Mouse (Mus musculus) CD4-positive helper T cell, adult 2 months (primary cell): Measurements from ENCODE around the gene Slc17a7.
"Not testable (repeated sequence)": the region's sequence is repeated elsewhere in the genome, so short reads cannot be mapped to it uniquely, and the experiment has no call there.

Experiments
- DNase-seq: peaks from one replicate; pipeline ENCODE4 v3.0.0-alpha.2; 2012; ENCODE audit warnings: low read depth, missing footprints, low spot score

Slc17a7 gene

DNA sequence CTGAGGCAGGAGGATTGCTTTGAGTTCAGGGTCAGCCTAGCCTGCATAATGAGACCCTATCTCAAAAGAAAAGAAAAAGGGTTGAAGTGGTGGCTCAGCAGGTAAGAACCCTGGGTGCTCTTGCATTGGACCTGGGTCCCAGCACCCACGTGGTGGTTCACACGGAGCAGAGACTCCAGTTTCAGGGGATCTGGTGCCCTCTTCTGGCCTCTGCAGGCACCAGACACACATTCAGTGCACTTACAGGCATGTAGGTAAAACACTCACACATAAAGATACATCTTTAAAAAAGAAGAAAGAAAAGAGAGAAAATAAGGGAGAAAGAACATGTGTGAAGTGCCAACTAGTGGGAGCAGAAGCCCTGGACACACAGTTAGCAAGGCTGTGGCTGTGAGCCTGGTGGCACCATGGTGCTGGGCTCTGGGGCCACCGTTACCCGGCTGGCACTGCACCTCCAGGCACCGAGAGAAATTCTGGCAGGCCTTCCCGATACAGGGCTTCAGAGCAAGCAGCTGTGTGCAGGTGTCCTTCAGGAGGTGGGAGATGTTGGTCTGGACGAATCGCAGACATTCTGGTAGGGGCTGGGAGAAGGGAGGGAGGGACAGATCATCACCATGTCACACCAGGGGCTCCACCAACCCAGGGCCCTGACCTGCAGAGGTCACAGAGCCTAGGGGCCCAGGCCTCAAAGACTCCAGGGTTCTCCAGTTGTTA, 30.1 kb upstream of the Slc17a7 start:
- DNase-seq: no peak

DNA sequence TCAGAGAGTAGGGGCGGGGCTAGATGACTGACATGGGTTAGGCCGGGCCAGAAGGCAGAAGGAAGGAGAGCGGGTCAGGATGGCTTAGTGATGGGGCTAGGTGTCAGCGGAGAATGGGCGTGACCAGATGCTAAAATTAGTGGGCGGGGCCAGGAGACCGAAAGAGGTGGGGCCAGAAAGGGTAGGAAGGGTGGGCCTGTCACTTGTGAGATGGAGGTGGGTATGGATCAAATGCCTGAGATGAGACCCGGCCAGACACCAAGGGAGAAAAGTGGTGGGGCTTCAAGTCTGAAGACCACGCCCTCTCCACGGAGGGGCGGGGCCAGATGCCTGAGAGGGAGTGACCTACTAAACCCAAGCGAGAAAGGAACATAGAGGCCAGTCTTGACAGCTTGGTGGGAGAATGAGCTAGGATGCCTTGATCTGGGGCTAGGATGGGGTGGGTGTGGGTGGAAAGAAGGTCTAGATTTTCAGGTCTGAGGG, 29.2 kb upstream of the Slc17a7 start:
- DNase-seq: peak; percentile 82

DNA sequence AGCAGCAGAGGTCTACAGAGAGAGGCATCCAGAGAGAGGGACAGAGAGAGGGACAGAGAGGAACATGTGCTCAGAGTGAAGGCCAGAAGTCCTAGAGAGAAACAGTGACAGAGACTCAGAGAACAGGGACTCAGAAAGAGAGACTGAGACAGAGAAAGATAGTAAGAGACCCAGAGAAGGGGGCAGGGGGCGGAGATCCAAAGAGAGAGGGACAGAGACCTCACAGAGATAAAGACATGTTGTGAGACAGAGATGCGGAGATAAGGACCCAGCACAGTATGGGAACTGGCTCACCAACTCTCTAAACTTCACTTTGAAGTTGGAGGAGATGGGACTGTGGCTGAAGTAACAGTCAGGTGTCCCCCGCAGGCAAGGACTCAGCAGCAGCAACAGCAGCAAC, 28.4 kb upstream of the Slc17a7 start:
- DNase-seq: peak; percentile 59

DNA sequence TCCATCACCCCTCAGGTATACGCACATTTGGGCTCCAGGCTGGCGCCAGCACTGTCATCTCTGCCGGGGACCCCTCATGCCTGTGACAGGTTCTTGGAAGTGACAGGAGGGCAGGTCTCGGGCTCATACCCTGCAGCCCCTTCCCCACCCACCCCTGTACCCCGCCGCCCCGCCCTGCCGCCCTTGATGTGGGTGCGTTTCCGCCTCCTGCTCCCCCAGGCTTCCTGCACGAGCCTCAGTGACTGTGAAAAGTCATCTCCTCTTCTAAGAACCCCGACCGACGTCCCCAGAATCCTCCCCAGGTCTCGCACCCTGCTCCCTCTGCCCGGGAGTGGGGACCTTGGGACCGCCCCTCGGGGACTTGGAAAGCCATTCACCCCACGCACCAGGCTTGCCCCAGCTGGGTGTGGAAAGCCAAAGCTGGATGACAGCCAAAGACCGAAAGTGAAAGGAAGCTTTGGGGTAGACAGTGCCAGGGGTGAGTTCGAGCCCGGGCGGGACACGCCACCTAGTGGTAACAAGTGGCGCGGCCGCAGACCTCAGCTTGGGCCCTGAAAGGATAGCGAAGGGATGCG, 27.7 kb upstream of the Slc17a7 start, which contains the start of the genes Gm45713 and Flt3l:
TSS of gene Gm45713 (minus strand) at position 239 of the 575 bp plus-strand sequence.
TSS of gene Flt3l (minus strand) at position 440 of the 575 bp plus-strand sequence.
- DNase-seq: peak; percentile 95

DNA sequence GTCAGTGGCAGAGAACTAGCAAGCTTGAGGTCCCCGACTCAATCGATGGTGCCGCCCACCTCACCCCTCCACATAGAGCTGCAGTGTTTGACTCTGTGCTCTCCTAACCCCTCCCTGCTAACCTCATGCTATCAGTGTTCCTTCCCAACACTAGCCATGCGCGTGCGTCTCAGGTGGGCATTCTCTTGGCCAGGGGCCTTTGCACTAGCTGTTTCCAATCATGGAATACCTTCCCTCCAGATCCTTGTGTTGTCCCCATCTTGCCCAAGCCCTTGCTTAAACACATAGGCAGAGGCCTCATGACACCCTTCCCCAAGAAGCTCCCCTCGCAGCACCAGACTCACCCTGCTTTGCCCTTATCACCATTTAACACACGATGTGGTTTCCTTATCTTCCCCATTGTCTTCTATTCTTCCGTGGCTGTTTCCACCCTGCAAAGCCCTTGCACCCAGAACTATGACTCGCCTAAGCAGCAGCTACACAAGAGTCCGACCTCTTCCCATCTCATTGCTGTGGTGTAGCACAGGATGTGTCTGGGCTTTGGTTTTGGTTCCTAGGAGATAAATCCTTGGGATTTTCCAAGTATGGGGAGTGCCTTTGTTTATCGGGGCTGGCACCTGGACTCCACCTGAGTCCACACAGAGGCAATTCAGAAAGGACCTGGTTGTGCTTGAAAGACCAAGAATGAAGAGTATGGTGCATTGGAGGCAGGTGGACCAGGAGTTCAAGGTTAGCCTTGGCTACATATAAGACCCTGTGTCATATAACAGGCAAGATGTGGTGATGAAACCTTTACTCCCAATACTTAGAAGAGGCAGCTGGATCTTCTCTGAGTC, 26.4 kb upstream of the Slc17a7 start:
- DNase-seq: peak; percentile 73

DNA sequence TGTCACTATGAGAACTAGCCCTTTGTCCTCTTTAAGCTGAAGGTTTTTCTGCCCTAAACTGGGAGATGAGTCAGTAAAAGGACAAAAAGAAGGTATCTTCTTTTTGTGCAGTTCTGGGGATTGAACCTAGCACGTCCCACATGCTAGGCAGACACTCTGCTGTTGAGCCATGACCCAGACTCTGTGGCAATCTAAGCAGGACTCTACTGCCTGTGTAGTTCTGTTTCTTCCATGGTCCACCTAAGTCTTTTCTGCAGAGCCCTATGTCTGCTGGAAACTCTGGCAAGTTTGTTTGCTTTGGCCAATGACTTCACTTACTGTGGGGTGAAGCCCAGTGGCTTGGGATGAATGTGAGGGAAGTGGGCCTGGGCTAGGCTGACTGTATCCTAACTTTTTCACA, 25.3 kb upstream of the Slc17a7 start:
- DNase-seq: no peak

DNA sequence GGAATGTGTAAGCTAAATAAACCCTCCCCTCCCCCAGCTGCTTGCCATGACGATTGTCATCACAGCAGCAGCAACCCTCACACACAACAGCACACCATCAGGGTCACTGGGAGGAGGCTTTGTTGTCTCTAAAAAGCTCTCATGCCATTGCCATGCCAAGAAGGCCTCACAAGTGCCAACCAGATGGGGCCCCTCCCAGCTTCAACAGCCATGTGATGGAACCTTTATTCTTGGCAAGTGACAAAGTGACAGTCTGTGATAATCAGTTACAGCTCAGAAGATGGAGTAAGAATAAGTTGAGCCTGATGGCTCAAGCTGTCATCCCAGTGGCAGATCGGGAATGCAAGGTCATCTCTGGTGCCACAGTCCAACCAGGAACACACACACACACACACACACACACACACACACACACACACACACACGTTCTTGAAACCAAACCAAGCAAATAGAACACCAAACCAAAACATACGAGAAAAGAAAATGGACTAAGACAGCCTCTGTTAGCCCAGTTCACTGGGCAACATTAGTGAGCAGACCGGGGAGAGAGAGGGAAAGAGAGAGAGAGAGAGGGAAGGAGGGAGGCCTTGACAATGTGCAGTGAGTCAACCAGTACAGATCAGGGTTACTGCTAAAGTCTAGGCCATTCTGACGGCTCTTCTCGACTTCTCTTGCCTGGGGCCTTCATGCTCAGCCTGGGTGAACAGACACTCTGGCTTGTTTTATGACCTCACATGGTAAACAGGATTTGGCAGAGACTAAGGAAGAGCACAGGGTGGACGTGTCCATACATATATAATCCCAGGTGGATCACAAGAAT, 23.6 kb upstream of the Slc17a7 start:
- no peak for DNase-seq

DNA sequence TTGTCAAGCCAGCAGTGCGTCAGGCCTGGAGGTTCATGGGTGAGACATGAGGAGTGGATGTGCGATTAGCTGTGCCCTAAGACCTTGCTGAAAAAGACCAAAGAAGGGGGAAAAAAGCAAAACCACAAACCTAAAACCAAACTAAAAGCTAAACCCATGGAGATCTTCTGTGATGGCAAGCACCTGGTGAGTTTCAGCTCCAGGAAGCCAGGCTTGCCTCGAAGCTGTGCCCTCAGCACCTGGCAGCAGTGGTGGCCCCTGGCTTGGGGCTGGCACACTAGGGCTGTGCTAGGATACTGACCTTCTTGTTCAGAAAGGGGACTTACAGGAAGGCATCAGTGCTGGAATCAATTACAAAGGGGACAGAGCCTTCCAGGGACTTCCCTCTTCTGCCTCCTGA, 22.4 kb upstream of the Slc17a7 start:
- no peak for DNase-seq

DNA sequence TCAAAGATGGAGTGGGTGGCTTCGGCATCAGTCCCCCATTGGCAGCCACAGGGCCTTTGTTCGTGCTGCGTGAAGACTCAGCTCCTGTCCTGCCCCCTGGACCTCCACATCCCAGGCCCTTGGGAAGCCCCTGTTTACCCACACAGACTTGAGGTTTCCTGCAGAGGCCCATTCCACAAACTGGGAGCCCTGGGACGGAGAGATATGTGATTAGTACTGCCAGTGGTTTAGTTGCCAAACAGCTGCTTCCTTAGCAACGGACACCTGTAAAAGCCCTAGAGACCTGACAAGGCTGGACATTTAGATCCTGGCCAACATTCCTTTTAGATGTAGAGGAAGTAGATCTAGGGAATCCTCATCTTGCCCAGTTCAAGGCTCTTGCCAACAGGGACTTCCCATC, 21.8 kb upstream of the Slc17a7 start:
- DNase-seq: no peak

DNA sequence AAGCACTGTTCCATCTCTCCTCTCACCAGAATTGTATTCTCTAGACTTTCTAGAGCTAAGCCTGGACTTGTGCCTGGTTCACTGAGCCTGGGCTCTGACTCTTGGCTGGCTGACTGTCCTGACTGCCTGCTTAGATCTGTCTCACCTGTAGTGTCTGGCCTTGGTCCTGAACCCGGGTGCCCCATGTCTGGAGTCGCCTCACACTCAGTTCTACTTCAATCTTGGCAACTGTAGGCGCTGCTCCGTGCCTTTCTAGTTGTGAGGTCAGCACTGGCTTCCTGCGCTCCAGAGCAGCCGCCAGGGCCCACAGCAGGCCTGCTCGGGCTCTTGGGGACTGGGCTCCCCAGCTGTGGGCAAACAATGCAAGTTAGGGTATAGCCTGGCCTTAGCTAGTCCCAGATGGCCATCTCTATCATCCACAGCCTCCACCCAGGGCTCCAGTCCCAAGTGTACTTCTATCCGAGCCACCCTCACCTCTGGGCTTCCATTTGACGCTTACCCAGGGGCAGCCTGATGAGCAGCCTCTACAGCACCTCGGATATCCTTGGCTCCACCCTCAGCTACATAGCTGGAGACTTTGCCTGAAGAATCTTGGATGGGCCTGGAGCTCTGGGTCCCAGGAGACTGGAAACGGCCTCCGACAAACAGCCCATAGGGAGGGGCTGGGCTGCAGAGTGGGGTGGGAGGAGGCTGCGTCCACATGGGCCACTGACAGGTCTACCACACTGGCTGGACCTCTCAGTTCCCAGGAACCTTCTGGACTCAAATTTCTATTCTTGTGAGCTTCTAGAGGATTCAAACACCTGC, 19.2 kb upstream of the Slc17a7 start:
- no peak for DNase-seq

DNA sequence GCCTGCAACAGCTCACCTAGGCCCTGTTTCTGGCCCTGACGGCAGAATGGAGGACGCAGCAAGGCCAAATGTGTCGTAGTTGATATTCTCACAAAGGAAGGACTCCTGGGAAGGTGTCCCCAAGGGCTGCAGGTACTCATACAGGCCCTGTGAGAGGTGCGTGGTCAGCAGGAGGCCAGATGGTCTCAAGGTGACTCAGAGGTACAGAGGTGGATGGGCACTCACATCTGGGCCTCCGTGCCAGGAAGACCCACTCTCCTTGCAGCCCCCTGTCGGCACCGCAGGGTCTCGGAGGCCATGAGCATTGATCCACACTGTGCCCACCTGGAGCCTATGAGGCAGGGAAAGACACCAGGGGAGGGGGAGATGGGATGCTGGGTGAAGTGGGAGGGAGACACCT, 18.3 kb upstream of the Slc17a7 start:
- no peak for DNase-seq

DNA sequence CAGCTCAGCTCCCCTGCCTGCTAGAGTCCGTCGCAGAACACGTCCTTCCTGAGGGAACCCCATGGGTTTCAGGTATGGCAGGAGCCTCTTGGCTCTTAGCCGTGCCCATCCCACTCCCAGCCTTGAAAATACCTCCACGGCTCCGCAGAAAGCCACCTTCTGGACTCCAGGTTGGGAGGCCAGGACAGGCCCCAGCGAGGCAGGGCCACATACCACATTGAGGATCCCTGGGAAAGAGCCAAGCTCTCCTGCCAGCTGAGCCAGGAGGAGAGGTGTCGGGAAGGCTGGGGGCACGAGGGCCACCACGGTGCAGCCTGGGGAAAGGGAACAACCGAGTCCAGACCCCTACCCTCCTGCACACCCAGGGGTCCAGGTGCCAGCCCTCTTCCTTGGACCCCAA, 16.5 kb upstream of the Slc17a7 start:
- no peak for DNase-seq

DNA sequence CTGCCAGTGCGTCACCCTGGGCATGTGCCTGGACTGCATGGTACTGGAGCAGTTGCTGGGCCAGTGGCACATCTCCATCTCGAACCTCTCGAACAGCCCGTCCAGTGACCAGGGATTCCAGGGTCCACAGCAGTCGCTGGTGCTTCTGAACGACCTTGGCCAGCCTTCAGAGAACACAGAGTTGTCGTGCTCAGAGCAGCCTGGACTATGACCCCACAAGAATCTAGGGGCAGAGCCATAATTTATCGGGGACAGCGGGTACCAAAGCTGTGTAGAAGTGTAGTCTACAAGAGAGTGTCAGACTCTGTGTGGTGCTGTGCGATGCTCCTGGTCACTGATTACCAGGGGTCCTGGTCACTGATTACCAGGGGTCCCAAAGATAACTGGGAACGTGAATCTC, 15.8 kb upstream of the Slc17a7 start:
- DNase-seq: no peak

DNA sequence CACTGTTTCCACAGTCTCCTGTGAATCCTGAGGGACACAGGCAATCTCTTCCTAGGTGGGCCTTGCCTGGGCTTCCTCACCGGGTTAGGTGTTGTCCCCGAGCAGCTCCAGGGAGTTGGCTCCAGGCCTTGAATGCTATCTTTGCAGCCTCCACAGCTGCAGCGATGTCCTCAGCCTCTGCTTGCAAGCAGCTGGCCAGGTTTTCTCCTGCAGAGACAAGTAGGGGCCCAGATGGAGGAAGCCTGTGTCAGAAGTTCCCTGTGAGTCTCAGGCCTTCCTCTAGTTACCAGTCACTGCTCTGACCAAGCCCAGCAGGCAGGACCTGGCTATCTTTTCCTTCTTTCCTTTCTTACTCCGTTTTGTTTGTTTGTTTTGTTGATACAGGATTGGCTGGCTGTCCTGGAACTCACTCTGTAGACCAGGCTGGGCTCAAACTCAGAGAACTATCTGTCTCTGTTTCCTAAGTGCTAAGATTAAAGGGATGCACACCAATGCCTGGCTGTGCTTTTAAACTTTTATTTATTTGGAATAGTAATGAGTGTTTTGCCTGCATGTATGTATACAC, 15.1 kb upstream of the Slc17a7 start:
- DNase-seq: no peak

DNA sequence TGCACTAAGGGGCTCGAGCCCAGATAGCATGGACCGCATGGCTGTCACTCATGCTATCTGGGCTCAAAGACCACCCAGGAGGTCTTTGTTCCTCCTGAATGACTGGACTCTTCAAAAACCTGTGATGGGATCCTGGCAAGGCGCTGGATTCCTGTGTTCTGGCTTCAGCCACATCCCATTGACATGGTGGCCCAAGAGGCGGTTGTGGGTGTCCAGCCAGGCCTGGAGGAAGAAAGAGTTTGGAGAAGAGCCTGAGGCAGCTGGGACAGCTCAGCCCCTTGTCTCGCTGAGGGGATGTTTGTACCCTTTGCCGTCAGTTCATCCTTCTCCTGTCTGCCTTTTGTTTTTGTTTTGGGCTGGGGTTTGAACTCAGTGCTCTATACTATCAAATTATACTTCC, 14.2 kb upstream of the Slc17a7 start:
- DNase-seq: no peak

DNA sequence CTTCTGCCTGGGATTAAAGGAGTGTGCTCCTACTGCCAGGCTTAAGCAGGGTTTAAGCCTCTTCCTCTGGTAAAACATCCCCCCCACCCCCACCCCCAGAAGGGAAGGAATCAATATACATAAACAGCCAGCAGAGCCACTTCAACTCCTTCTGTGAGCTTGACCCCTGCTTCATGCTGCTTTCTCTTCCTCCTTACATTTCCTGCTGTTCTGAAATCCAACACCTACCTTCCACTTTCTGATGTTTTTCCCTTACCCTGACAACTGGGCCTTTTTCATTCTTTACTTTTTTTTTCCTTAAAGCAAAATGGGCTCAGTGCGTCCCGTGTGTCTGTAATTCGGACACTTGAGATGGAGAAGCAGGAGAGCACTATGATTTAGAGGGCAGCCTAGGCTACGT, 13.4 kb upstream of the Slc17a7 start:
- DNase-seq: no peak

DNA sequence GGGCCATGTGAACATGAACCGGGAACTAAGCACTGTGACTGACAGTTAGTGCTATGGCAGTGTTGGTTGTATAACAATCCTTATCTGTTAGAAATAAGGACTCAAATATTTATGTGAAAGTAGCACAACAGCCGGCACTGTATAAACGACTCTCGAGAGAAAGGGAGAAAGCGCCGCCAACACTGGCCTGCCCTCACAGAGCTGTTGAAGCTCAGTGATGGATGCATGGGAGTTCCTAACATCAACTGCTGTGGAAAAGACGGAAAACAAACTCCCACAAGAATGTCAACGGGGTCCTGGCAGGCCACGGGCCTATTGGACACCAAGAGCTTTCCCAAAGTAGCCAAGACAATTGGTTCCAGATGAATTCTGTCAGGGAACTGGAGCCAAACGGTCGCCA, 12.4 kb upstream of the Slc17a7 start:
- no peak for DNase-seq

DNA sequence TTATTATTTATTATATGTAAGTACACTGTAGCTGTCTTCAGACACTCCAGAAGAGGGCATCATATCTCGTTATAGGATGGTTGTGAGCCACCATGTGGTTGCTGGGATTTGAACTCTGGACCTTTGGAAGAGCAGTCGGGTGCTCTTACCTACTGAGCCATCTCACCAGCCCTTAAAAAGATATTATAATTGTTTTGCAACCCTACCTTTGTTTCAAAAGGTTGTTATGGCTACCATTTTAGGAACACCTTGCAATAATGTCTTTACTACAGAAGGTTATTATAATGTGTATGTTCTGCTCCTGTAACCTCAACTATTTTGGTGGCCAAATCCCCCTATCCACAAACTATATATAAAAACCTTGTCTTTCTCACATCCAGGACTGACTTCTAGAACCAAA, 10.7 kb upstream of the Slc17a7 start:
- not testable (repeated sequence) for DNase-seq

DNA sequence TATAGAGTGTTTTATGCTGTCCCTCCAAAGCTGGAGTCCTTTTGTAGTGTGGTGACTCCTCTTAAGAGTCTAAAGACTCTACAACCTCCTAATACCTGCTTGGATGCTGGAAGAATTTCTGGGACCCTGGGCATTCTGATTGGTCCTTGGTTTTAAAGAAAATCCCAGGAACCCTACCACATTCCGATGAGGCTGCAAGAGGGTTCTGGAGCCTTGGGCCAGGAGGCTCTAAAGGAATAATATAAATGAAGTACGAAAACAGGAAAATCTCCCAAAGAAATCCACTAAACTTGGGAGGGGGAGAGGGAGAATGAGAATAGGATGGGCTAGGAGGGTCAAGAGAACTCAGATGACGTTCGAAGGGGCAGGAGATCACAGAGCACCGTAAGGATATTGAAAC, 10.2 kb upstream of the Slc17a7 start:
- no peak for DNase-seq
